ENCODE assay signal across 28 mouse cellular contexts in the genomic region with DNA sequence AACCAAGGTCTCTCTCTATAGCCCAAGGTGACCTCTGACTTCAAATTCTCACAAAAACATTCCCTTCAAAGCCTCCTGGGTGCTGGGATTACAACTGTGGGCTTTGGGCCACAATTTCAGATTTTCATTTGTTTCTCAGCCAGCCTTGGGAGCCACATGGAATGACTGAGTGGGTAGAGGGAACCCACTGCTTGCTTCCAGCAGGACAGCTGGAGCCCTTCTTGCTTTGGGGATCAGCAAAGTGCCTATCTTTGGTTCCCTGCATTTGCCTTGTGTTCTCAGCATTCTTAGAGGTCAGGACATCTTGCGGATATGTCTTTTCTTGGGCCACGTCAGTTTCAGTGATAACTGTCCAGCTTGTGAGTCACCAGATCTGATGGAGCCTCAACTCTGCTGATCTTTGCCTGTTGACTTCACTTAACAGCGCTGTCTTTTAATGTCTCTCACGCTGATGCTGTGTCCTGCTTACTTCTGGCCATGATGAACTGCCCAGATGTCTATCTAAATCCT.
"Had no signal": no experiment of that assay in that cellular context is flagged by ENCODE, and none has a peak within 500 bp of the region (broad histone marks: within the 10 kb centered on the region; RNA-seq: fewer than 3 reads in every experiment).

No protein-coding gene starts in this region.

- H3K4me1 ChIP-seq: forebrain, embryonic 12.5 days had no signal

- DNase-seq: cerebellum, adult 18-20 months; cerebellum, adult 2 months; cerebellum, adult 8-10 months; cerebellum, adult 9-10 months; cerebellum, adult 9-11 months; cerebellum, postnatal 10 days; cerebellum, postnatal 14 days; cerebellum, postnatal 25 days; cerebellum, postnatal 36 days; embryo, embryonic 11 days; forebrain, postnatal 0 days; gastrocnemius, adult 2 months; gastrocnemius, postnatal 10 days; gastrocnemius, postnatal 14 days; gastrocnemius, postnatal 25 days; gastrocnemius, postnatal 36 days; heart, adult 18-20 months had no signal

- H3K9me3 ChIP-seq: embryonic facial prominence, embryonic 10.5 days; embryonic facial prominence, embryonic 12.5 days; embryonic facial prominence, embryonic 13.5 days; embryonic facial prominence, embryonic 15.5 days; forebrain, embryonic 10.5 days; forebrain, embryonic 12.5 days; forebrain, embryonic 13.5 days; forebrain, embryonic 15.5 days had no signal

- H3K36me3 ChIP-seq: embryonic facial prominence, embryonic 10.5 days; embryonic facial prominence, embryonic 12.5 days; embryonic facial prominence, embryonic 13.5 days; embryonic facial prominence, embryonic 15.5 days; forebrain, embryonic 10.5 days; forebrain, embryonic 12.5 days; forebrain, embryonic 15.5 days had no signal

- H3K27ac ChIP-seq: embryonic facial prominence, embryonic 10.5 days; embryonic facial prominence, embryonic 12.5 days; embryonic facial prominence, embryonic 13.5 days; embryonic facial prominence, embryonic 15.5 days; forebrain, embryonic 10.5 days; forebrain, embryonic 12.5 days; forebrain, embryonic 13.5 days; forebrain, embryonic 15.5 days; gastrocnemius, adult 2 months had no signal

- ATAC-seq: forebrain, embryonic 13.5 days; forebrain, embryonic 14.5 days; forebrain, embryonic 15.5 days; forebrain, embryonic 16.5 days; forebrain, postnatal 0 days had no signal

- H3K4me3 ChIP-seq: embryonic facial prominence, embryonic 10.5 days; embryonic facial prominence, embryonic 12.5 days; embryonic facial prominence, embryonic 13.5 days; embryonic facial prominence, embryonic 15.5 days; erythroblast, embryonic 14.5 days; forebrain, embryonic 10.5 days; forebrain, embryonic 12.5 days; forebrain, embryonic 13.5 days; forebrain, embryonic 15.5 days; gastrocnemius, adult 2 months had no signal

- H3K4me2 ChIP-seq: embryonic facial prominence, embryonic 12.5 days; embryonic facial prominence, embryonic 13.5 days; embryonic facial prominence, embryonic 15.5 days; forebrain, embryonic 12.5 days; forebrain, embryonic 13.5 days; forebrain, embryonic 15.5 days had no signal

- H3K9ac ChIP-seq: embryonic facial prominence, embryonic 12.5 days; embryonic facial prominence, embryonic 13.5 days; embryonic facial prominence, embryonic 15.5 days; forebrain, embryonic 12.5 days; forebrain, embryonic 13.5 days; forebrain, embryonic 15.5 days; forebrain, postnatal 0 days had no signal

- H3K27me3 ChIP-seq: embryonic facial prominence, embryonic 12.5 days; embryonic facial prominence, embryonic 13.5 days; embryonic facial prominence, embryonic 15.5 days; forebrain, embryonic 12.5 days; forebrain, embryonic 13.5 days; forebrain, embryonic 15.5 days had no signal
